Mouse (Mus musculus) right cerebral cortex, adult 18-20 months (tissue): ENCODE data around the gene Gpbar1.

Experiments used
- DNase-seq: peaks from one replicate; pipeline ENCODE4 v3.0.0; 2022; ENCODE audit warnings: mixed read lengths

Gene Gpbar1

GRCm38 (mm10) chr1:74278538-74278937, at the start of gene Gpbar1:
Gene Gpbar1, plus strand, starts transcription at chr1:74278550.
- DNase-seq = no peak

GRCm38 (mm10) chr1:74229942-74230341, 48.4 kb upstream of the Gpbar1 start:
- no peak for DNase-seq

- DNase-seq = no peak
Measured at GRCm38 (mm10) chr1:74230992-74231391, 47.4 kb upstream of the Gpbar1 start.

DNA sequence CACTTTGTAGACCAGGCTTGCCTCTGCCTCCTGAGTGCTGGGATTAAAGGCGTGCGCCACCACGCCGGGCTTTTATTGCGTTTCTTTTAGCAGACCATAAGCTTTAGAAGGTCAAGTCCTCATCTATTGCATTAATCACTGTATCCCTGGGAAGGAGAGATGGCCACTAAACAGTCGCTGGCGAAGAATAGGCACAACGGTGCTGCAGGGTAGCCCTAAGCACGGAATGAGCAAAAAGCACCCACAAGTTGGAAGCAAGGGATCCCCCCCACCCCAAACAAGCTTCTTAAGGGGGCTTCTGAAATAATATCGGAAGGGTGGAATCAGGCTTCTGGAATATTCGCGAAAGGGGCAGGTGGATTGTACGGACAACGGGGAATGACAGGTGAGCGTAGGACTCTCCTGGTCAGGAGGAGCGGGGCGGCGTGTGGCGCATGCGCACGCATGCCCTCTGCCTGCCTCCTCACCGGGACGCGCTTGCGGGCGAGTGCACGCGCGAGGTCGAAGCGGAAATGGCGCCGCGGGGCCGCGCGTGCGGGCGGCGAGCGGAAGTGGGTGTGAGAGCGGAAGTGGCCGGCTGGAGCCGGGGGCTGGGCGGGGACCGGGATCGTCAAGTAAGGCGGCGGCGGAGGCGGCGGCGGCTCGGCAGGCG, 42.3 kb upstream of the Gpbar1 start, which contains the start of gene Arpc2:
Gene Arpc2 (plus strand): TSS at position 147 of the 652 bp plus-strand sequence.
- DNase-seq = peak; percentile 97

- DNase-seq = peak; percentile 41
Measured at GRCm38 (mm10) chr1:74236590-74237317, 41.6 kb upstream of the Gpbar1 start.

GRCm38 (mm10) chr1:74237671-74238070, 40.7 kb upstream of the Gpbar1 start:
- no peak for DNase-seq

GRCm38 (mm10) chr1:74238136-74238535, 40.2 kb upstream of the Gpbar1 start:
- DNase-seq = no peak

GRCm38 (mm10) chr1:74239162-74239561, 39.2 kb upstream of the Gpbar1 start:
- DNase-seq = no peak

DNA sequence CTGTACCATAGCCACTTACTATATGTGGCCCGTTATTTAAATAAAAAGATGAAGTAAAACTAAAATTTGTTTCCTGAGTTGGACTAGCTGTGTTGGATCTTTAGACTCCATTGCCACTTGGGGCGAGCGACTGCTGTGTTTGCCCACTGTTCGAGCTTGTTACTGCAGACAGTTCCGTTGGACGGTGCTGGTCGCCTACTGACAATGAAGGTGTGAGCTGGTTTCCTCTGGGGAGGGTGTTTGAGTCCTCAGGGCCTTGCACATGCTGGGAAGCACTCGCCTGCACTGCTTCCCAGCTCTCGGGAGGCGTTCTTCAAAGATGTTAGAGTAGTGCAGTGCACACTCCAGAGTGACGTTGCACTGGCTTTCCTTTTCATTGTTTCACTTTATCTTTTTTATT, 38.7 kb upstream of the Gpbar1 start:
- DNase-seq = peak; percentile 58

DNA sequence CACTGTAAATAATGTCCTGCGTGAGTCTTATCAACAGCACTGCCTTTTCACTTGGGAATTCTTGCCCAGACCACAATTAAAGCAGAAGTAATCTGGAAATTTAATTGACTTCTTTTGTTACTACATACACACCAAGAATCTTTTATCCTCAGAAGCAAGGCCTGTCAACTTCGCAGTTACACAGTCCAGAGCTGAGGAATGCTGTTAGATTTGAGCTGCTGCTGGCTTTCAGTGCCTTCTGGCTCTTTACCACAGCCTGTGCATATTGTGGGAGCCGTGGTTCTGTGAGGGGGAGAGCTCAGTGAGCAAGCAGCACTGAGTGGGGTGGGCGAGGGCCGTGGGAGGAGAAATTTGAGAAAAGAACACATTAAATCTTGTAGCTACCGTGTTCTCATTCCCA, 38.0 kb upstream of the Gpbar1 start:
- peak; percentile 92 for DNase-seq

DNA sequence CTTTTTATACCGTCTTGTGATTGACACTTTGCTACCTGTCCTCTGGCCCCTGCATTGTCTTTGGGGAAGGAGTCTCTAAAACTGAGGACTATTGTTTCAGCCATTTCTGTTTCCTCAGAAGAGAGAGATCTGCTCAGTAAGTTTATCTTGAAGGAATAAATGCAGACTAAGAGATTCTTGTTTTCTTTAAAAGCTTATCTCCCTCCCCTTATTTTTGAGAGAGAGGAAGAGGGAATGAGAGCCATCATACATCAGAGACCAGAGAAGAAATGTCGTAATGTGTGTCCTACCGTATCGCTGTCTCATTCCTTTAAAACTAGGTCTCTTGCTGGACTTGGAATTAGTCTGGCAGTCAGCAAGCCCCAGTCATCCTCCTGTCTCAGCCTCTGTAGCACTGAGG, 37.5 kb upstream of the Gpbar1 start:
- no peak for DNase-seq

DNA sequence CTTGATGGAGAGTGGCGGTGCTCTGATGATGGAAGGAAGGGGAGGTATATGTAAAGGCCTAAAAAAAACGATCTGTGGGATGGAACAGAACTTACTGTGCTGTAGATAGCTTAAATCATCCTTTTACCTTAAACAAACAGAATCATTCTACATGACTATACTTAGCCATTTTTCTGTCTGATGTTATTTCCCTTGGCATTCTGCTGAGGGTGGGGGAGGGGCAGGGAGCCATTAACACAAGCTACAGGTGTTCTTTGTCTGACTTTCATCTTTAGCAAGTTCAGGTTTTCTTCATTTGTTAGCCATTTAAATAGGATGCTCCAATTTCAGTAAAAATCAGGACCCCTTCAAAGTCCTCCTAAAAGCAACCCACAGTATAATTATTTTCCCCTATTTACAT, 32.8 kb upstream of the Gpbar1 start:
- DNase-seq = no peak

GRCm38 (mm10) chr1:74248799-74249198, 29.6 kb upstream of the Gpbar1 start:
- DNase-seq = no peak

- DNase-seq = no peak
Measured at GRCm38 (mm10) chr1:74249331-74249980, 28.9 kb upstream of the Gpbar1 start.

GRCm38 (mm10) chr1:74250096-74250495, 28.3 kb upstream of the Gpbar1 start:
- no peak for DNase-seq

DNA sequence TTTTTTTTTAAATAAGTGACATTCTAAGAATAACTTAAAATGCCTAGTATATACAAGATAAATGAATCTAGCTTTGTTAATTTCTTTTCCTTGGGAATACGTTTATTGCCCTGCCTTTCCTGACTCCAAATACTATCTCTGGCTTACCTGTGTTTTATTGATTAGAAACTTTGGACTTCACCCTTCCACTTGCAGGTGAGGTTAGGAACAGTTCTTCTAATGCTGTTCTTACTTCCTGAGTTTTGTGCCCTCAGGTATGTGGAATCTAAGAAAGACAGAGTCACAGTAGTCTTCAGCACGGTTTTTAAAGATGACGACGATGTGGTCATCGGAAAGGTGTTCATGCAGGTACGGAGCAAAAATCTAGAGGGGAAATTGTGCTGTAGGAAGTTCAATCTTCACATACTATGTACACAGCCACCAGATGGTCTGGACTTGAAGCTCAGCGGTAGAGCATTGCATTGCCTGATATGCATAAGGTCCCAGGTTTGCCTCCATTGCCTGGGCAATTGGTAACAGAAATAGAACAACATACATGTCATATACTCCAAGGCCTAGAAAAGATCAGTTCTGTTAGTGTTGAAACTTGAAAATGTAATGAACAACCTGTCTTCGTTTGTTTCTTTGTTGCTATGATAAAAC, 22.5 kb upstream of the Gpbar1 start:
- no peak for DNase-seq

- DNase-seq = no peak
Measured at GRCm38 (mm10) chr1:74256782-74257181, 21.6 kb upstream of the Gpbar1 start.

- DNase-seq = no peak
Measured at GRCm38 (mm10) chr1:74262510-74262909, 15.8 kb upstream of the Gpbar1 start.

- DNase-seq = no peak
Measured at GRCm38 (mm10) chr1:74268750-74269149, 9.6 kb upstream of the Gpbar1 start.

- no peak for DNase-seq
Measured at GRCm38 (mm10) chr1:74271659-74272058, 6.7 kb upstream of the Gpbar1 start.

GRCm38 (mm10) chr1:74275015-74275414, 3.3 kb upstream of the Gpbar1 start:
- no peak for DNase-seq

- DNase-seq = no peak
Measured at GRCm38 (mm10) chr1:74277041-74277440, 1.3 kb upstream of the Gpbar1 start.

GRCm38 (mm10) chr1:74277883-74278537, 340 bp upstream of the Gpbar1 start:
- no peak for DNase-seq
